Mouse (Mus musculus) heart, postnatal 4 days (tissue): ENCODE measurements around the gene Osbpl2. TPM values are rescaled to one million over a fixed set of nuclear protein-coding genes. Genes with fewer than 3 reads are reported as not detected.
"Not testable (repeated sequence)": the region's sequence is repeated elsewhere in the genome, so short reads cannot be mapped to it uniquely, and the experiment has no call there.

ENCODE experiments used
- DNase-seq: peaks from one replicate; pipeline ENCODE4 v3.0.0; 2021
- total RNA-seq, 2 experiments: library from RNA; stranded (reverse); gene quantifications; 2 replicates each; pipeline ENCODE4 v1.2.3; 2021

Gene Osbpl2
- total RNA-seq, 2 experiments from 2014 or later, result 28.5 to 28.6 TPM

DNA sequence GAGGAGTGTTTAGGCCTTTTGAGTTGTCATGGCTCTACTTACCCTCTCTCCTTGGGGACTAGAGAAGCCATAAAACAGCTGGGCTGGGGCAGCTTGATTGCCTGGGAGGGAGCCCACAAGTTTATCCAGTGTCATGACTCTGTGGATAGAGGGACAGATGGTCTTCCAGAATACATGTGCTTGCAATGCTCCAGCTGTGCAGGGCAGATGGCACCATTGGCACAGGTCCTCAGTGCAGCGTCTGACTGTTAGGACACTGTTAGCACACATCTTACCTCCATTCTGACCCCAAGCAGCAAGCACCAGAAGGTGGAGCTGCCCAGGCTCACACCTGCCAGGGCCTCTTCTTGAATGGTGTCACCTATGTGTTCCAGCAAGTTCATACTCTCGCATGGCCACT, 46.7 kb downstream of the Osbpl2 start:
- no peak for DNase-seq

DNA sequence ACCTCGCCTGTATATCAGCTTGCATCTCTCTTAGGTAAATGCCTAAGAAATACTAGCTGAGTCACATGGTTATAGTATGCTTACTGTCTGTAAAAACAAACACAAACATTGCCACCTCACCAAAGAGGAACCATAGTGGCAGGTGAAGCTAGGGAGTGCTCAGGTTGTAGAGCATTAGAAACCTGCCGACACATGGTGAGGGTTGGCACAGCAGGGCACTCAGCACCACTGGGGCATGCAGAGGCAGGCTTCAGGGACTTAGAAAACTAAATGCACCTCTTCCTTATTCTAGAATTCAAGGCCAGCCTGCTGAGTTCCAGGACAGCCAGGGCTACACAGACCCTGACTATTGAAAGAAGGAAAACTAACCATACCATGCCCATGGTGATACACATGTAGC, 47.8 kb downstream of the Osbpl2 start:
- no peak for DNase-seq

DNA sequence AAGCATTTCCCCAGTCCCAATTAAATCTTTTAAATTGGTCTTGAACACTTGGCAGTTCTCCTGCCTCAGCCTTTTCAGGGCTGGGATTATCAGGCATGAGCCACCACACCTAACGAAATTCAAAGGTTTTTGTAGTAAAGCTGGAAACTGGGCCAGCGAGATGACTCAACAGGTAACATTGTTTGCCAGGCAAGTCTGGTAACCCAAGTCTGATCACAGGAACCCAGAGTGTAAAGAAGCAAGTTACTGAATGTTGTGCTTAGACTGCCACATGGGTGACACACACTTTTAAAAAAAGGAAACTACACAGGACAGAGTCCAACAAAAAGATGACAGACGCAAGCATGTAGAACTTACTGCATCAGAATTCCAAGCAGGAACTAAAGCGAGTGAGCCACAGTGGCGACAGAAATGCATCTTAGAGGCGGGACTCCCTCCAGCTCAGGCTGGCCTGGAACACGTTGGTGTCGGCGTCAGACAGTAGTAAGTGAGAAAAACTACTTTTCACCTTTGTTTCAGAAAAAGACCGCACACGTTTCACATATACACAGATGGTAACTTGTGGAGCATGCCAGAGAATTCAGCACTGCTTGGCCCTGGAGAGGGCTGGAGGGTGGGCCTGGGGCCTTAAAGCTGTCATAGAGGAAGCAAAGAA, 51.2 kb downstream of the Osbpl2 start:
- no peak for DNase-seq

DNA sequence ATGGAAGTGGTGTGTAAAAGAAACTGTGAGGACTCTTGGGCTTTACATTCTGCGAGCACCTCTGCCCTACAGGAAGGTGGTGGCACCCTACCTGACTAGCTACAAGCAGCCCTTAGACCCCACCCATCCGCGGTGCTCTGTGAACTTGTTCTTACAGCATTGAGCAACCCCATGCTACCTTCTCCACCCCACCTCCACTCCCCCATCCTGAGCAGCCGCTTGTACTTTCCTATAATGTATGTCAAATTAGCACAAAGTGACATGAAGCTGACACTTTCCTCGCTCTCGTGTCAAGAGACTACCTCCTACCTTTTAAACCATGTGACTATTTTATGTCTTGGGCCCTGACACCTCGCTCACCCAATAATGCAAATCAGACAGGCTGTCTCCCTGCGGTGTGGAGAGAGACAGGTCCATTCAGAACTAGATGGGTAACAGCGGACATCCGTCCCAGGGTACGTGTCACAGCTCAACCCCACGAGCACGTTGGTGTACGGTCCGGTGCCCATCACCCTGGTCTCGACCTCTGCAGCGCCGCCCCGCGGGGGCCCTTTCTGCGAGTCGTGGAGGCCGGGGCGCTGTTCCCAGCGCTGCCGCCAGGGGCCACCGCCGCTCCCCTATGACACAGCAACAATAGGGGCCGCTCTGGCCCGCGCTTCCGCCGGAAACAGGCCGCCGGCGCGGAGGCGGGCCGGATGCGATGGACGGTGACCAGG, 51.9 kb downstream of the Osbpl2 start, which contains the start of gene Adrm1:
TSS of gene Adrm1 (plus strand) at position 680 of the 716 bp plus-strand sequence.
- DNase-seq, result peak; percentile 98

DNA sequence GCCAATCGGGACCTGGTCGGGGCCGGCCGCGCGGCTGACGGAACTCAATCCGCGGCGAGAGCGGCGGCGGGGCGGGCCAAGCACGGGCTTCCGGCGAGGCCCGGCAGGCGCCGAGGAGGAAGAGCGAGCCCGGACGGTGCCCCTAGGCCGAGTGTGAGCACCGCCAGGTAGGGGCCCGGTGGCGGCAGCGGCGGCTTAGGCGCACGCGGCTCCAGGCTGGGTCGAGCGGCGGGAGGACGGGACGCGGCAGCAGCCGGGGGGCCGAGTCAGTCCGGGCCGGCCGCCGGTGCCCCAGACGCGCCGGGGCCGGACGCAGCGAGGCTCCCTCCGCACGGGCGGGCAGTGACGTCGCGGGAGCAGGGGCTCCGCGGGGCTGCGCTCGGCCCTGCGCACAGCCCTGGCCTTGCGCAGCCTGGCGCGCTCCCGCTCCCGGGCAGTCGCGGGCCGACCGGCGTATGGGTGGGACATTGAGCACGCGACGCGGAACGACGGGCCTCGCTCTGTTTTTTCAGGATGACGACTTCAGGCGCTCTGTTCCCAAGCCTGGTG, 52.5 kb downstream of the Osbpl2 start:
- DNase-seq, result no peak

DNA sequence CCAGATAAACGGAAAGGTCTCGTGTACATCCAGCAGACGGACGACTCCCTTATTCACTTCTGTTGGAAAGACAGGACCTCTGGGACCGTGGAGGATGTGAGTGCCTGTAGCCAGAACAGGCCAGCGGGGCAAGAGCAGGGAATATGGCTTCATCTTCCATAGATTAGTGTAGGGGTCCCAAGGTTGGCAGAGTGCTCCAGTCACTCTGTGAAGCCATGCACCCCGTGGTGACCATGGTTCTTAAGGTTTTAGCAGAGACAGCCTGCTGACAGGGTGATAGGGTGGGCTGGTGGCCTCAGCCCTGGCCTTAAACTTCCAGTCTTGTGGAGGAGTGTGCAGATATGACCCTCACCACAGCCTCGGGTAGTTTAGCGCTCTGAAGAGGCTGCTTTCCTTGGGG, 53.0 kb downstream of the Osbpl2 start:
- no peak for DNase-seq

DNA sequence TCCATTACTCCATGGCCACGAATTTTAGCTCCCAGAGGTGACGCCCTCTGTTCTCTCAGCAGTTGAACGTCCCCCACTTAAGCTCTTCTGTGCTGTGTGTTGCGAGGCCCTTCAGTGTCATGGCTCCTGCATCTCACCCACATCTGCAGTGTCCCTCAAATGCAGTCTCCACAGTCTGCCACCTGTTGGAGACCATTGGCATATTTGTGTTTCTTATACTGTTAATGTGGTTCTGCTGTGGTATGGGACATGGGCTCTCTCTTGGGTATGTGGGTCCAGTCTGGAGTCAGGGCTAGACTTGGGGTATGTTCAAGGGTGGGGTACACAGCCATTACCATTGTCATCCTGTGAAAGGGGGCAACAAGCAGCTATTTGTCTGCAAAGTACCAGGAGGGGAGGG, 54.1 kb downstream of the Osbpl2 start:
- DNase-seq, result no peak

DNA sequence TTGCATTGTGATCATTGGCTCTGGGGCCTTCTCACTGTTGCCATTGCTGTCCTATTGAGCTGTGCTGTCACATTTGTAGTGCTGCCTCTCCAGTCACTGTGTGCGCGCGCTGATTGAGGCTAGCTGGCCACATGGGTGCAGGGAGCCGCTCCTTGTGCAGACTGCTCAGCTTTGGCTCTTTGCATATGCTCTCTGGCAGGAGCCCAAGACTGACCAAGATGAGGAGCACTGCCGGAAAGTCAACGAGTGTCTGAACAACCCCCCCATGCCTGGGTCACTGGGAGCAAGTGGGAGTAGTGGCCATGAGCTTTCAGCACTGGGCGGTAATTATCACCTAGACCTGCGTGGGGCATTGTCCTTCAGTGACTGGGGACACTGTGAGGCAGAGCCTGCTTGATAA, 54.6 kb downstream of the Osbpl2 start:
- DNase-seq, result not testable (repeated sequence)

DNA sequence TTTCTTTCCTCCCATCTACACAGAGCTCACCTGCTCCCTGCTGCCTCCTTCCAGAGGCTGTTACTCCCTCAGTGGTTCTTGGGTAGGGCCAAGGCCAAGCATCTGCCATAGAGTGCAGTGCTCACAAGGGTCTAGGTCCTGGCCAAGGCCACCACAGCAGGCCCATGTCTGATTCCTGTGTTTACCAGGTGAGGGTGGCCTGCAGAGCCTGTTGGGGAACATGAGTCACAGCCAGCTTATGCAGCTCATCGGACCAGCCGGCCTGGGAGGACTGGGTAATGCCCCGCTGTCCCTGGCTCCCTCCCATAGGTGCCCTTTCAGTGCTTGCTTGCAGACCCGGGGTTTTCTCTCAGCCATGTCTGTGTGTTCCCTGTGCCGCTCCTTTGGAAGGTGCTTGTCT, 55.0 kb downstream of the Osbpl2 start:
- DNase-seq, result no peak

DNA sequence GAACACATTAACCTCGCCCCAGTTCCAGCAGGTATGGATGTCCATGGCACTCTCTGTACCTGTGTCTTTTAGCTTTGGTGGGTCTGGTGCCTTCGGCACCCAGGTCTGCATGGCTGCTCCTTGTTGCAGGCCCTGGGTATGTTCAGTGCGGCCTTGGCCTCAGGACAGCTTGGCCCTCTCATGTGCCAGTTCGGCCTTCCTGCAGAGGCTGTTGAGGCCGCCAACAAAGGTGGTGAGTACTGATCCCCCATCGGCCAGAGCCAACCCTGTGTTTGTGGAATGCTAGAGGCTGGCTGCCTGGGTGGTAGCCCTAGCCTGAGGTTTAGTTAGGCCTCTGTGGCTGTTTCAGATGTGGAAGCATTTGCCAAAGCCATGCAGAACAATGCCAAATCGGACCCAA, 56.6 kb downstream of the Osbpl2 start:
- DNase-seq, result no peak

DNA sequence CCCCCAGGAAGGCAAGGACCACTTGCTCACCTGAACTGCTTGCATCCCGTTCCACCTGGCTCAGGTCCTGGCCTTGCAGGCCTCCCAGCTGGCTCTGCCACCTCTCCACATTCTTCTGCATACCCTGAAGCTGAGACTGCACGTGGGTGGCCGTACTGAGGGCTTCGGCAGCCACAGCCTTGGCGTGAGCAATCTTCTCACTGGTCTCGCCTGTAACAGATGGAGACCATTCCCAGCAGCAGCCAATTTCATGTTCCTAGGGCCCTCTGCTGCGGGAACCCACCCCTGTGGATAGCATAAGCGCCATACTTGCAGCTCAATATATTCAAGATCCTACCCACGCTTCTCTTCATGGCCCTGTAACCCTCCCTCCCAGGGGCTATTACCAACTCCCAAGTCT, 62.4 kb downstream of the Osbpl2 start:
- DNase-seq, result no peak

DNA sequence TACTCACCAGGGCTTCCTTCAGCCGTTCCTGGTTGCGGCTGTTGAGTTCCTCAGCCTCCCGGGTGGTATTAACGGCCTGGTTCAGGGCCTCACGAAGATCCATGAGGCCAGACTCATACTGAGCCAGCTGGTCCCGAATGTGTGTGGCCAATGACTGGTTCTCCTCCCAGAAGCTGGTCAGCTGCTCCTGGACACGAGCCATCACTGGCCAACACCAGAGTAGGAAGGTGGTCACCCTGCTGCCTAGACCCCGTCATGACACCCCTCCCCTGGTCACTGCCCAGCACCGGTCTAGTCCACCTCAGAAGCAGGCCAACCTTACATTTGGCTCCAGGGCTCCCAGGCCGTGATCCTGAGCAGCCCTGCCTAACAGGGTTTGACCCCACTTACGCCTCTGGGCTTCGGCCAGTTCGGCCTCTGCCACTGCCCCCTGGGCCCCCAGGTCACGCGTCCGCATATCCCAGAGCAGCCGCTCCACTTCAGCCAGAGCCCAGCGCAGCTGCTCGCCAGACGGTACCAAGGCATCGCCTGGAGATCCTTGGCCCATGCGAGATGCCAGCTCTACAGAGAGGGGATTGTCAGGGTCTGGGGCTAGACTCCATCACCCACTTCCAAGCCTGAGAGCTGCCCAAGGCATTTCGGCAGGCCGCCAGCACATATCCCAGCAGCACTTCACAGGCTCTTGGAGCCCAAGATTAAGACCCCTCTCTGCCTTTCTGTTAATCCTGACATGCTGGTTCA, 65.1 kb downstream of the Osbpl2 start:
- no peak for DNase-seq

DNA sequence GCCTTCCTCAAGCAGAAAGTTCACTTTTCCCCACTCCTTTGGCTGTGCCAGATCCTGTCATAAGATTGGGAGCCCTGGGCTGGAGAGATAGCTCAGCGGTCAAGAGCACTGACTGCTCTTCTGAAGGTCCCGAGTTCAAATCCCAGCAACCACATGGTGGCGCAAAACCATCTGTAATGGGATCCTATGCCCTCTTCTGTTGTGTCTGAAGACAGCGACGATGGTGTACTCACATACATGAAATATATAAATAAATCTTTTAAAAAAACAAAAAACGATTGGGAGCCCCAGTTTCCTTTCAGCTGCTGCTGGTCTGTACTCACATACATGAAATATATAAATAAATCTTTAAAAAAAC, 65.6 kb downstream of the Osbpl2 start:
- DNase-seq, result no peak

DNA sequence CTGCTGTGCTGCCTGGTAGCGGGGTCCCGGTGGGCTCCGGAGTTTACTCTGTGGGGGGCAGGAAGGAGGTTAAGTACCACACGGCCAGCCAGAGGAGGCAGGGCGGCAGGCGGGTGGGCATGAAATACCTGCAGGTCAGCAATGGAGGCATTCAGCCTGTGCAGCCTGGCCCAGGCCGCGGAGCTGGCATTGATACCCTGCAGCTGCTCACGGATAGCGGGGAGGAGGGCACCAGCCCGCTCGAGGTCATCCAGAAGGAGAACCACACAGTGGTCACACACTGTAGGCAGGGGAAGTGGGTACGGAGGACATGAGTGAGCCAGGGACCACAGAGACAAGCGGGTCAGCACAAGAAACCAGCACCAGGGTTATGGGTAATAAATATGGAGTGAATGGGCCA, 66.6 kb downstream of the Osbpl2 start:
- DNase-seq, result no peak

DNA sequence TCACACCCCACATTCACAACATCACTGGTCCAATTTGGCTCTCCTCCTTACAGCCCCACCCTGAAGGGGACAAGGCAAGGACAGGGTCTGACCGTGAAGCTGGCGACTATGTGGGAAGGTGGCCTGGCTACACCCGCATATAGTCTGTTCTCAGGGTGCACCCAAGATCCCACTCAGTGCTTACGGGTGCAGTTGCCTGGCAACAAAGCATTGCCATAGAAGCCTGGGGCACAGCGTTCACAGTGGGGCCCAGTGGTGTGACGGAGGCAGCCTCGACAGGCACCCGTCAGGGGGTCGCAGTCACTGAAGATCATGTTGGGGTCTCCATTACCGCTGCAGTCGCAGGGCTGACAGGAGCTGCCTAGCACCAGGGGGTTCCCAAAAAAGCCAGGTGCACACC, 68.3 kb downstream of the Osbpl2 start:
- no peak for DNase-seq

DNA sequence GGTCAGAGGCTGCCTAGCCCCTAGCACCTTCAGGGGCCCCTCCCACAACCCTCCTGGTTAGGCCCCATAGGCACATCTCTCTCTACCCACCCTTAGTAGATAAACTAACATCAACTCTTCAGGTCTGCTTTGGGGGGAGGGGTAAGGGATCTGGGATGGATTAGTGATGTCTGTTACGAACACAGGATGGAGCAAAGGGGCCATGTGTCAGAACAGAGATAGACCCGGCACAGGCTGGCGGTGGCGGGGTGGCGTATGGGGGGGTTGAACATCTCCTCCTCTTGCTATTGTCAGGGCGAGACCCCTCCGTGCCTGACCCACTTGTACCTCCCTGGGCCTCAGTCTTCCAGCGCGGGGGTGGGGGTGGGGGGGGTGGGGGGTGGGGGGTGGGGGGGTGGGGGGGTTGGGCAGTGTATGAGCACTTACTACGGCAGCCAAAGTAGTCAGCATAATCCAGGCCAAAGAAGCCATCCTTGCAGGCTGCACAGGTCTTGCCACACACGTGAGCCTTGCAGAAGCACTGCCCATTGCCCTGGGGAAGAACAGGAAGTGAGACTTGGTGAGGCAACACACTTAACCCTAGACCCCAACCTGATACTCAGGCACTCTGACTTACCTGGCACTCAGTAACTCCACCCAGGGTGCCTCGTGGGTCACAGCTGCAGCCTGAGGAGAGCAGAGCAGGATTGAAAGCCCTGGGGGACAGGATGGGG, 77.7 kb downstream of the Osbpl2 start:
- no peak for DNase-seq

DNA sequence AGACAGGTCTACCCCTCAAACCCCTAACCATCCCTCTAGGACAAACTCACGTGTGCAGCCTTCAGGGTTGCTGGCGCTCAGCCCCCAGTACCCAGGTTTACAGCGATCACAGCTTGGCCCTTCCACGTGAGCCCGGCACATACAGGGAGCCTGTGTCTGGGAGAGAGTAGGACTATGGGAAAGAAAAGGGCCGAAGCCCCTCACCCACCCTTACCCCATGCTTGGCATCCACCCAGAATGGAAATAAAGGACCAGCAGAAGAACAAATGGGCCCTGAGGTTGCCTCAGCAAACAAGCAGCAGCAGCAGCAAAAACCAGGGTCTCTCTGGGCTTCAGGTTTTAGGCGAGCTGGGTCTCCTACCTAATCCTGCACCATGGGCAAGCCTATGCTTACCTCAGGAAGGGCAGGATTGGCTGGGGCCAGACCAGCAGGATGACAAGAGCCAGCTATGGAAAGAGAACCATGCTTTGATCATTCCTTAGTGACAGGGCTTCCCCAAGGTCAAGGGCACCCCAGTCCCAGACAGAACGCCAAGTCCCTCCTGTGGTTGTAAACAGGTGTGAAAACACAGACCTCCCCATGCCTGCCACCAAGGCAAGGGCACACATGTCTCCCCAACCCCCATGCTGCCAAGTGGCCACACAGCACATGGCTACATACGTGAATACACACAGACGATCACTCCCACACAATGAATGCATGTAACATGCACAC, 78.4 kb downstream of the Osbpl2 start:
- DNase-seq, result no peak

DNA sequence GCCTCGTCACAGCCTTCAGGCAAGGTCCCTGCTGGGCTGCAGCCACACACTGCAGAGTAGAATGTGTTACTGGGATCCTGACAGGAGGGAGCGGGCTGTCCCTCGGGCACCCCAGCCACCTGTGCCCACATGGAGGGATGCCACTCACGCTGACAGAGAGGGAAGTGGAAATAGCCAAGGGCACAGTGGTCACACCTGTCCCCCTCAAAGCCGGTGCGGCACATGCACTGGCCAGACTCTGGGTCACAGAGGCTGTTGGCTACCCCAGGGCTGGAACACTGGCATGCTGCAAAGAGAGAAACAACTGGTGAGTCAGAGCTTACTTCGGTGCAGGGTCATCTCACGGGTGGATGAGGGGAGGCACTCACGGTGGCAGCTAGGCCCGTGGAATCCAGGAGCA, 79.7 kb downstream of the Osbpl2 start:
- DNase-seq, result no peak

DNA sequence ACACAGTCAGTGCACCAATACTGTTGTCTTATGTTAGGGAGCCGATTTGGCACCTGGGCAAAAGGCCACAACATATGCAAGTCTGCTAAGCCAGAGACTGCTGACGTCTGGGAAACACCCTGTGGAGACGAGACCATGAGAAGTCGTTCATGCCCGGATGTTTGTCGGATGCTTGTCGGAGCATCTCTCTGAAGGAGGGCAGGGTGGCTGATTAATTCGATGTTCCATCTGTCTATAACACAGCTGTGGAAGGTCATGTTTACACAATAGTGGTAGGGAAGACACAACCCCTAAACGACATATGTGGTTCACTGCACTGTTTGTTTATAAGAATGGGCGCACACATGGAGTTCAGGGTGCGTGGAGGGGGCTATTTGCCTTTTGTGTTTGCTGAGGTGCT, 81.6 kb downstream of the Osbpl2 start:
- DNase-seq, result no peak

DNA sequence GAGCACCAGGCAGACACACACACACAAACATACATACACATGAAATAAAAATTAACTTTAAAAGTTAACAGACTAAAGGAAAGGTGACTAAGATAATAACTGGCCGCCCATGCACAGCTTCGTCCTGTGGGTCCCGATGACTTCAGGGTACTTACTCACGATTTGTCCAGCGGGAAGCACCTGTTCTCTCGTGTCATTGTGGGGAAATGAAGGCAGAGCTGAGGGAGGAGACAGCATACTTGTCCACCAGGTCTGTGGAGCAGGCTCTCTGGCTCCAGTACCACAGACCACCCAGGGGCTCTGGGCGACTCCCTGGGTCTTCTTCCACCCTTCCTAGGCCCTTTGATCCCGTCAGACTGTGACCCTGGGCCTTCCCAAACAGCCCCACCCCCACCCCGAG, 82.2 kb downstream of the Osbpl2 start:
- no peak for DNase-seq

DNA sequence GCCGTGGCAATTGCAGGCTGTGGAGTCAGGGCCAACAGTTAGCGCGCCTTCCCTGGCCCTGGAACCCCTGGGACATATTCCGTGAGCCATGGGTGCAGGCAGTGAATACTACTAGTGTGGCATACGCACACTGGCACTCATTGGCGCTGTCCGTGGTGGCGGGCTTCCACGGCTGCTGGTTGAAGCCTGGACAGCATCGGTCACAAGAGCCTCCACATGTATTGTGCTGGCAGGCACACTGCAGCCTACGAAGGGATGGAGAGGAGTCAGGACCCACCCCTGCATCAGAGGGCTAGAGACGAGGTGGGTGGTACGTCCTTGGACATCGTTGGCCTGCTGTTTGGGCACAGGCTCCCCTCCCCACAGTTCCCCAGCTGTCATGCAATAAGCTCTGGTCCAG, 83.2 kb downstream of the Osbpl2 start:
- DNase-seq, result no peak

DNA sequence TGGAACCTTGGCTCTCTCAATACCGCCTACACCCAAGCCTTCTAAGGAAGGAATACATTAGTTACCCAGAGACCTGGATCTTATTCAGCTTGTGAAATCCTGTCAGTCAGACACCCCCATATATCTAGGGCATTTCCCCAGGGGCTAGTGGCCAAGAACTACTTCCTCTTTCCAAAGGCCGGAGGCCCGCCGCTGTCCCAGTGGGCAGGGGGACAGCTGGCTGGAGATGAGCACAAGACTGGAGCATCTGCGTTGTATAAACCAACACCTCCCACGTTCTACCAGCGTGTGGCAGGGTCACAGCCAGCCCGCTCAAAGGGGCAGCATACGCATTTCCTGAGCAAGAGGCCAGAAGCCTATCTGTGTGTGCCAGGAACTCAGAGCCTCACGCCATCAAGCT, 83.7 kb downstream of the Osbpl2 start:
- no peak for DNase-seq
